Comparison of ENCODE assay signal across 18 mouse cellular contexts in the genomic region with DNA sequence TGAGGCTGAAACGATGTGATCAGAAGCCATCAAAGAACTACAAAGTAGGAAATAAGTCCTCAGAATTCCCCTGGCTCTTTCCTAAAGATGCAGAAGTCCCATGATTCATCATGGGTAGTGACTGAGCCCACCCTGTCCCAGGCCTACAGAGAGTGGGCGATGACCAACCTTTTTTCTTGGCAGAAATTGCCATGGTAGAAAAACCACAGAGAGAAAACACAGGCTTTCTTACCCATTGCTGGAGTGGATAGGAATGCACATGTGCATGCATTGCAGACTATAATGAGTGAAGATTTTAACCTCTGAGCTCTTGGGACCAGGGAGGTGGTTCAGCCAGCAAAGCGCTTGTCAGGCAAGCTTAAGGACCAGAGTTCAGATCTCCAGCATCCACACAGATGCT. TPM values are rescaled to one million over a fixed set of nuclear protein-coding genes. Genes with fewer than 3 reads are reported as not detected.
"Had no signal": no experiment of that assay in that cellular context is flagged by ENCODE, and none has a peak within 500 bp of the region (broad histone marks: within the 10 kb centered on the region; RNA-seq: fewer than 3 reads in every experiment).

No protein-coding gene starts in this region.

- H3K9me3 ChIP-seq: neural tube, embryonic 12.5 days; stomach, embryonic 15.5 days had no signal

- H3K27ac ChIP-seq: midbrain, embryonic 10.5 days; midbrain, embryonic 12.5 days; neural tube, embryonic 12.5 days; stomach, embryonic 15.5 days; stomach, postnatal 0 days had no signal

- H3K27me3 ChIP-seq: midbrain, embryonic 12.5 days; neural tube, embryonic 12.5 days; stomach, embryonic 15.5 days had no signal

- H3K4me3 ChIP-seq: midbrain, embryonic 10.5 days; midbrain, embryonic 12.5 days; neural tube, embryonic 12.5 days; stomach, embryonic 15.5 days had no signal

- DNase-seq: lung, adult 18-20 months; lung, embryonic 14.5 days; lung, postnatal 10 days; lung, postnatal 4 days; midbrain, embryonic 14.5 days; right cerebral cortex, postnatal 14 days; thymus, adult 2 months; thymus, postnatal 25 days; thymus, postnatal 4 days had no signal

- ATAC-seq: midbrain, embryonic 16.5 days had no signal

- H3K4me1 ChIP-seq: midbrain, embryonic 10.5 days; midbrain, embryonic 12.5 days; stomach, embryonic 15.5 days had no signal

RNA-seq across cellular contexts. Expression of a gene that starts 57.4 kb away (rescaled TPM):
- total RNA-seq: megakaryocyte-erythroid progenitor cell, adult 5-6 weeks; neutrophil, adult 5-6 weeks had no signal
- polyA plus RNA-seq: liver, embryonic 16.5 days; lung, embryonic 14.5 days had no signal
